Mouse (Mus musculus) liver, embryonic 11.5 days (tissue): ENCODE measurements around the gene Myo18b. TPM values are rescaled to one million over a fixed set of nuclear protein-coding genes. Genes with fewer than 3 reads are reported as not detected.

Experiments
- ATAC-seq: fragments of 200-750 bp; cut with Nextera tagmentation; replicated peaks from 2 replicates; pipeline ENCODE4 v1.8.0; 2017; ENCODE audit warnings: moderate number of reproducible peaks, mild to moderate bottlenecking, moderate TSS enrichment, moderate library complexity; ENCODE audit not compliant: low FRiP score
- DNase-seq: peaks from one replicate; pipeline ENCODE4 v3.0.0-alpha.2; 2017; ENCODE audit warnings: low spot score
- H3K27ac ChIP-seq: fragments of 300-500 bp; sonication (generic); 2 replicates; pipeline ENCODE4 v1.5.1; 2014; ENCODE audit warnings: mild to moderate bottlenecking, low read depth, low read length, control low read depth
- H3K27me3 ChIP-seq: fragments of 300-500 bp; sonication (generic); replicated peaks from 2 replicates; pipeline ENCODE4 v1.6.1; 2014; ENCODE audit warnings: low read length, mixed read lengths; ENCODE audit not compliant: control insufficient read depth, insufficient read depth
- H3K36me3 ChIP-seq: fragments of 300-500 bp; sonication (generic); 2 replicates; pipeline ENCODE4 v1.6.1; 2014; ENCODE audit warnings: mild to moderate bottlenecking, low read length, moderate library complexity, mixed read lengths; ENCODE audit not compliant: control insufficient read depth, insufficient read depth
- H3K4me1 ChIP-seq: fragments of 300-500 bp; sonication (generic); replicated peaks from 2 replicates; pipeline ENCODE4 v1.6.1; 2014; ENCODE audit warnings: low read length, mixed read lengths; ENCODE audit not compliant: control insufficient read depth, insufficient read depth
- H3K4me2 ChIP-seq: fragments of 300-500 bp; sonication (generic); 2 replicates; pipeline ENCODE4 v1.6.1; 2014; ENCODE audit warnings: mild to moderate bottlenecking, control low read depth, moderate library complexity
- H3K4me3 ChIP-seq: fragments of 300-500 bp; sonication (generic); 2 replicates; pipeline ENCODE4 v1.5.1; 2014; ENCODE audit warnings: low read depth, low read length, control low read depth
- H3K9ac ChIP-seq: fragments of 300-500 bp; sonication (generic); 2 replicates; pipeline ENCODE4 v1.6.1; 2014; ENCODE audit warnings: low read depth, low read length, control low read depth
- H3K9me3 ChIP-seq: fragments of 300-500 bp; sonication (generic); 2 replicates; pipeline ENCODE4 v1.6.1; 2016; ENCODE audit warnings: low read length, inconsistent platforms, mixed read lengths; ENCODE audit not compliant: control insufficient read depth
- WGBS: fragments of 180-500 bp; shearing (Covaris S2); extraction: QIAGEN DNeasy Blood & Tissue Kit; methylation state at CpG from one replicate; pipeline ENCODE4 v1.1.7; 2014; 5-methylcytosine and 5-hydroxymethylcytosine counted together
- polyA plus RNA-seq: library from polyadenylated mRNA; unstranded; fragments of >200 nt; fragmentation: Nextera tagmentation; extraction: Ambion mirVana; gene quantifications from 2 replicates; pipeline ENCODE4 v1.2.1, GENCODE M21; 2014

The Myo18b gene
- polyA plus RNA-seq, 1 experiment from 2014 or later: 0.60 TPM

- H3K4me3 ChIP-seq: no peak overlapping the region
- H3K4me1 ChIP-seq: no peaks in the 10 kb centered on the region
- H3K4me2 ChIP-seq: no peak overlapping the region
- no peak overlapping the region for H3K27ac ChIP-seq
- no peaks in the 10 kb centered on the region; the same call in 1 of the 2 replicates for H3K27me3 ChIP-seq
- no peak for DNase-seq
- H3K9me3 ChIP-seq: no peaks in the 10 kb centered on the region
- no peak overlapping the region for H3K9ac ChIP-seq
- ATAC-seq: no peak
- WGBS: 52% methylated on average over 4 of the region's 4 CpGs
- no peaks in the 10 kb centered on the region for H3K36me3 ChIP-seq
These were observed 31.3 kb downstream of the Myo18b start for GRCm38 (mm10) chr5:112864719-112865367.

DNA sequence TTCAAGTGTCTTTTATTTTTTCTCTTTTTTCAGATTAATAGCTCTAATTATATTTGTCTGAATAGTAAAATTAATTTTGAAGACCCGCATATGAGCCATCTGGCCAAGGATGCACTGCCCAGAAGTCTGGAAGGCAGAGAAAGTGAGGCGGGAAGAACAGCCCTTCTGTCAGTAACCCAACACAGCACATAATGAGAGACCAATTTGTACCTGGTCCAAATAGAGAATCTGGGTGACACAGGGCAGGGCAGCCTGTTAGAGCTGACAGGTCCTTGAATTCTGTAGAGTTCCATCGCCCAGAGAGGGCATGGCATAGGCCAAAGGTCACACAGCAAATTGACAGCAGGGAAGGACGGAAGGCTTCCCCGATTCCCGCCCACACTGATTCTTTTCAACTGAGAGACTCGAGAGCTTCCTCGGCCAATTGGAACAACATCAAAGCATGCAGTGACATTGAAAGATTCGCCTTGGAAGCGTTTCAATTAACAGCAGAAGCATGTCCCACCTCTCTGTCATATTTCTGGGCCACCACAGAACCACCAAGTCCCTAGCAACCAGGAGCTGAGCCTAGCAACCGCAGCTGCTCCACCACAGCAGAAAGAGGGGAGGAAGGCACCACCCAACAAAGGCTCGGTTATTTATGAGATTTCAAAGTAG, 36.7 kb downstream of the Myo18b start:
- Histone ChIP-seq H3K4me3 (no peak overlapping the region), H3K27ac (no peak overlapping the region), H3K9ac (no peak overlapping the region), H3K9me3 (no peaks in the 10 kb centered on the region), H3K27me3 (no peaks in the 10 kb centered on the region), H3K4me1 (no peaks in the 10 kb centered on the region), H3K4me2 (no peak overlapping the region), H3K36me3 (no peaks in the 10 kb centered on the region)
- ATAC-seq (no peak), DNase-seq (no peak)
- 64% methylated on average over 12 of the region's 12 CpGs for WGBS

GRCm38 (mm10) chr5:112853179-112853578, 43.0 kb downstream of the Myo18b start:
- Histone ChIP-seq H3K9ac (no peak overlapping the region), H3K36me3 (no peaks in the 10 kb centered on the region), H3K4me2 (no peak overlapping the region), H3K9me3 (no peaks in the 10 kb centered on the region), H3K4me1 (no peaks in the 10 kb centered on the region), H3K27me3 (no peaks in the 10 kb centered on the region), H3K4me3 (no peak overlapping the region), H3K27ac (no peak overlapping the region)
- DNase-seq (no peak), ATAC-seq (no peak)
- WGBS: 65% methylated on average over 8 of the region's 8 CpGs

GRCm38 (mm10) chr5:112851389-112851788, 44.8 kb downstream of the Myo18b start:
- Histone ChIP-seq H3K4me1 (no peaks in the 10 kb centered on the region), H3K4me2 (no peak overlapping the region), H3K36me3 (no peaks in the 10 kb centered on the region), H3K9me3 (no peaks in the 10 kb centered on the region), H3K4me3 (no peak overlapping the region), H3K9ac (no peak overlapping the region), H3K27ac (no peak overlapping the region), H3K27me3 (no peaks in the 10 kb centered on the region)
- WGBS: 37% methylated on average over 5 of the region's 5 CpGs
- ATAC-seq (no peak), DNase-seq (no peak)

- Histone ChIP-seq H3K4me2 (peak overlapping the region; percentile 1; the same call in 1 of the 2 replicates), H3K27me3 (no peaks in the 10 kb centered on the region), H3K4me1 (no peaks in the 10 kb centered on the region), H3K4me3 (no peak overlapping the region), H3K27ac (no peak overlapping the region), H3K36me3 (no peaks in the 10 kb centered on the region), H3K9ac (no peak overlapping the region), H3K9me3 (no peaks in the 10 kb centered on the region)
- ATAC-seq: no peak
- no peak for DNase-seq
- 7% methylated on average over 16 of the region's 16 CpGs for WGBS
These were observed 47.4 kb downstream of the Myo18b start for GRCm38 (mm10) chr5:112848586-112849280.

DNA sequence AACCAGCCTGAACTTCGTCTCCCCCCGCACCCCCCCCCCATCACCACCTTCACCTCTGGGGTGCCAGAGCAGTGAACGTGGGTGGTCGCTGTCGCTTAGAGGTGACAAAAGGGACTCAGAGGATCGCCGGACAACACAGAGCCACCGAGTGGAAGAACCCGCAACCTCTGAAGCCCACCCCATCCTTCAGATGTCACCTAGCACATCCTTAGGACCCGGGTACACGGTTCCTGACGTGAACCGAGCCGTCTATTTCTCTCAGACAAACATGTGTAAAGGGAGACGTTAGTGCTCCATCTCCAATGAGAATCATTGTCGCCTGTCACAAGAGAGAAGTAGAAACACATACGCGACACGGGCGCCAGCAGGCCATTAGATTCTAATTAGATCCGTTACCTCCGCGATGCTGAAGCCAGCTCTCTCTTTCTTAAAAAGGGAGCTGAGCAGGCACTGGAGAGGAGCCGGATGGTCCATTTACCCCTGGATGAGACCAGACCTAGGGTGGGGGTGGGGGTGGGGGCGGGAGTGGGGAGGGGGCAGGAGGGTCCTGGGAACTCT, 48.1 kb downstream of the Myo18b start:
- H3K9ac ChIP-seq: no peak overlapping the region
- no peaks in the 10 kb centered on the region for H3K4me1 ChIP-seq
- H3K4me2 ChIP-seq: no peak overlapping the region
- H3K27ac ChIP-seq: no peak overlapping the region
- H3K9me3 ChIP-seq: no peaks in the 10 kb centered on the region
- ATAC-seq (no peak), DNase-seq (no peak)
- H3K4me3 ChIP-seq: no peak overlapping the region
- no peaks in the 10 kb centered on the region for H3K36me3 ChIP-seq
- no peaks in the 10 kb centered on the region for H3K27me3 ChIP-seq
- 17% methylated on average over 25 of the region's 25 CpGs for WGBS

DNA sequence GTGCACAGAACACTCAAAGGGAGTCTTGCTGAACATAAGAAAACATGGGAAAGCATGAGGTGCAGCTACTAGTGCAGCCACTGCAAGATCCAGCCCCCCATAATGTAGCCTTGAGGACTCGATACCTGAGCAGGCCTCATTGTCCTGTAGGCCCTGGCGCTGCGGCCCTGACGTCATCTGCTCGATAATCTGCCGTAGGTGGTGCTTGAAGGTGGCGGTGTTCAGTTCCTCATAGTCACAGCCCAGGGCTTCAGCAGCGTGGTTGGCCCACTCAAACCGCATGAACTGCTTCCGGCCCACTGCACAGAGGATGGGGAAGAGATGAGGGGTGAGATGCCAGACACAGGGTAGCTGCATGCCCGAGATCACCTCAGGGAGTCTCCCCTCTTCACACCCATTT, 50.0 kb downstream of the Myo18b start:
- no peak overlapping the region for H3K9ac ChIP-seq
- no peak overlapping the region for H3K27ac ChIP-seq
- no peaks in the 10 kb centered on the region for H3K9me3 ChIP-seq
- ATAC-seq (no peak), DNase-seq (no peak)
- no peaks in the 10 kb centered on the region for H3K27me3 ChIP-seq
- no peaks in the 10 kb centered on the region for H3K4me1 ChIP-seq
- H3K4me3 ChIP-seq: no peak overlapping the region
- no peaks in the 10 kb centered on the region for H3K36me3 ChIP-seq
- 84% methylated on average over 11 of the region's 11 CpGs for WGBS
- H3K4me2 ChIP-seq: no peak overlapping the region

- Histone ChIP-seq H3K4me2 (no peak overlapping the region), H3K4me3 (no peak overlapping the region), H3K4me1 (no peaks in the 10 kb centered on the region), H3K27me3 (no peaks in the 10 kb centered on the region), H3K36me3 (no peaks in the 10 kb centered on the region), H3K9me3 (no peaks in the 10 kb centered on the region), H3K27ac (no peak overlapping the region), H3K9ac (no peak overlapping the region)
- DNase-seq: no peak
- 73% methylated on average over 3 of the region's 3 CpGs for WGBS
- no peak for ATAC-seq
These were observed 51.7 kb downstream of the Myo18b start for GRCm38 (mm10) chr5:112844460-112844859.
